Mouse (Mus musculus): Measurements from ENCODE around the gene Tulp4. TPM values are rescaled to one million over a fixed set of nuclear protein-coding genes. Genes with fewer than 3 reads are reported as not detected.
"Not testable (repeated sequence)": the region's sequence is repeated elsewhere in the genome, so short reads cannot be mapped to it uniquely, and the experiment has no call there.

Gene Tulp4
- total RNA-seq, 2 experiments from 2014 or later, result 105 to 115 TPM

DNA sequence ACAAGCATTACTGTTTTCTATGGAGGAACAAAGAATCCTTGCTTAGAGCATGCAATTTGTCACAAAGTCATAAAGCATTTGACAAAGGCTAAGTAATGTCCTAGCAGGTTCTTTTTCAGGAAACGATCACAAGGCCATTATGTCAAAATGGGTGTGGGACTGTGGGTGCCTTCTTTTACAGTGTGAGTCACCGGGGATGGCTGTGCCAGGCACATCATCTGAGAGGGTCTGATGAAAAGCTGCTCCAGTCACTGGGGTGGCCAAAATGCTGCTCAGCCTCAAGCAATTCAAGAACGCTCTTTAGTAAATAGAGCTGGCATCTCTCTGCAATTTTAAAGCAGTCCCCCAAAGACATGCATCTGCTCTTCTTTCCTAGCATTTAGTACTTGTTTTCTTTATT, 74.2 kb downstream of the Tulp4 start:
- intact Hi-C loops (cut with DNase I), result no loop called here
- no peak for DNase-seq

DNA sequence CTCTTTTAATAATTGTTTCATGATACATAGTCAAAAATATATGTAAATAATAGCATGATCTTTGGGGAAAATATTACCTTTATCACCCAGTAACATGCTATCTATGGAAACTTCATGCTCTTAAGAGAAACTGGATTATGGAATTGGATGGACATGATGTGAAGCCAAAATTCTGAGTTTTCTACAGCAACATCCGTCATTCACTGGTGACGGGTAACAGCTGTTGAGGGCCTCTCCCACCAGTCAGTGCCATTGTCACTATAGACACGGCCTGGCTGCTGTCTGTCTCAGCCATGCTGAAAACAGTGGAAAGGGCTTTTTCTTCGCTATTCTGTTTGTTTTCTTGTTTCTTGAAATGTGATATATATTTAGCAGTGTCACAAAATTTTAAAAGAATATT, 76.5 kb downstream of the Tulp4 start:
- no peak for DNase-seq
- intact Hi-C loops (cut with DNase I), result no loop called here

DNA sequence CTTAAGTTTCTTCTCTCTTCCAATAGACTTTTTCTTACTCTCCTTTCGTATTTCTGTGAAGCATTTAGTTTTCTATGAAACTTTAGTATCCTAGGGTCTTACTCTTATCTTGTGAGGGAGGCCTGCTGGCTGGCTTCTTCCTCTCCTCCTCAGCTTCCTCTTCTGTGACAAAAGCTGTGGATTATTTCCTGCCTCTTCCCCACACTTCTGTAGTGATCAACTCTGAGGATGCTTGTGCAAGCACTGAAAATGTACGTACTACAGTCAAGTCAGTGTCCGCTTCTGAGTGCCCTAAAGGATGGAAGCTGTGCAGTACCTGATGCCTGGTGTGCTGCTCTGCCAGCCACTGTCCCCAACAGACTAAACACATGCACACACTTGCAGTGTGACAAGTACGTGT, 80.4 kb downstream of the Tulp4 start:
- no peak for DNase-seq
- intact Hi-C loops (cut with DNase I), result no loop called here

DNA sequence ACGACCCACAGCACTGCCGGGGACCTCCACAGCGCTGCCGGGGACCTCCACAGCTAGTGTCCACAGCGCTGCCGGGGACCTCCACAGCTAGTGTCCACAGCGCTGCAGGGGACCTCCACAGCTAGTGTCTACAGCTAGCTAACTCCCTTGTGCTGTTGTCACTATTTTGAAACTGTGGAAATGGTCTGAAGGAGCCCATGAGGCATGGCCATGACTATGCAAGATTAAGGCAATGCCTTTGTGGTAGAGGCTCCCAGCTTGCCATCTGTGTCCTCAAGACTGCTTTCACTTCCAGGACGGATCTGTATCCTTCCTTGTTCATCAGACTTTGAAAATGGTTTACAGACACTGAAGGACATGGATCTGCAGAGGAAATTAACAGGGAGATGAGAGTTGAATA, 80.9 kb downstream of the Tulp4 start:
- intact Hi-C loops (cut with DNase I), result no loop called here
- no peak for DNase-seq

DNA sequence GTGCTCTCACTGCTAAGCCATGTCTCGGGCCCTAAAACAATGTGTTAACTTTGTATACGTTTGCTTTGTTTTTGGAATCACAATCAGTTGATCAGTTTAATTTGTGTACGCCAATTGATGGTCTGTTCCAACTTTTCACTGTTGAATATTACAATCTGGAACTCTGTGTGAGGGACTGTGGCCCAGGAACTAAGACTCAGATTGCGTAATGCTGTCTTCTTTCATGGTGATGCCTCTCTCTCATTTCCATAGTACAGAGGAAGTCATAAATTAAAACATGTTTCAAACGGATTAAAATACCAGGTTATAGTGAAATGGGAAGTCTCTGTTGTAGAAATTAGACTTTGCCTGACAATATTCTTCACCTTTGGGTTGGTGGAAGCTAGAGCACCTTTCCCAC, 83.0 kb downstream of the Tulp4 start:
- no peak for DNase-seq
- intact Hi-C loops (cut with DNase I), result no loop called here

DNA sequence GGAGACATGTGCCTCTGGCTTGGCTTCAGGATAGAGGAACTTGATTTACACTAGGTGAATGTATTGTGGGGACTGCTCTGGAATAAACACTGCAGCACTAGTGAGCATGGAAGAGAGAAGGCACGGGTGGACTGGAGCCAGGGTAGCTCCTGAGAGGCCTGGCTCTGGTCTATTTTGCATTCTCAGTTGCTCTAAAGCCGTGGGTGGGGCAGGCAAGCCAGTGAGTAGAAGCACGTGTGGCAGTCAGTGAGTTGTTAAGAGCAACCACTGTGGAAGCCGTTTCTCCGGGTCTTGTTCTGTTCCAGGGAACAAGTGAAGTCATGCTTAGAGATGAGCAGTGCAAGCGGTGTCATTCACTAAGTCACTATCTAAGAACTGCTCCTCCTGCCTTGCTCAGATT, 86.0 kb downstream of the Tulp4 start:
- intact Hi-C loops (cut with DNase I), result loop anchor here (5.0 kb wide), 1 partner anchor 85 kb away; the partner anchor contains the start of gene Tulp4
- no peak for DNase-seq

DNA sequence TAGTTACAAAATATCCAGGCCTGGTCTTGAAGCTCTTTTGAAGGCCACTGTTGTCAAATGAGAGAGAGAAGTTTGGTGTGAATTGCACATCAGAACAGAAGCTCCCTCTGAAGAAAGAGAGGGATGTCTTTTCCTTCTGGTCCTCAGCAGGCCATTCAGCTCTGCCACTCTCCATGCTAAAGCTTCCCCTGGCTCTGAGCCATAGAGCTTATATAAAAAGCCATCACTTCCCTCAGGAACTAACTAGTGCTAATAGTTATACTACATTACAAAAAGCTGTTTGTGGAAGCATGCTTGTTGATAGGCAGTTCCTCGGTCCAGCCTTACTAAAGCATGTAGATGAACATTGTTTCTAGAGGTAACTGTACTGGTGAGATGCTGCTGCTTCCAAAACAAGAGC, 89.2 kb downstream of the Tulp4 start:
- DNase-seq, result no peak
- intact Hi-C loops (cut with DNase I), result no loop called here

DNA sequence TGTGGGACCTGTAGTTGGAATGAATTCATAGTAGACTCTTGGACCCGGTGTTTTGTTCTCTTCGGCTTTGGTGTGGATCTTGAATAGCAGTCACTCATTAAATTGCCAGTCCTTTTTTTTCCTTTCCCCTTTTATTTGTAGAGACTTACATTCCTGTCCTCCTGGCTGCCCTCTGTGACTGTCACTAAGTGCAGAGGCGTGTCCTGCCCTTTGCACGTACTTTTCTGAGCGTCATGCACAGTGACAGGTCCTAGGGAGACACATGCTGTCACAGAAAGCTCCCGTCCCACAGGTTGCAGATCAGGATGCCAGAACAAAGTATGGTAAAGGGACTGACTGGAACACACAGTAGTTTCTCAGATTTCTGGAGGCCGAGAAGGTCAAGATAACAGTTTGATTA, 91.3 kb downstream of the Tulp4 start:
- intact Hi-C loops (cut with DNase I), result no loop called here
- DNase-seq, result no peak

DNA sequence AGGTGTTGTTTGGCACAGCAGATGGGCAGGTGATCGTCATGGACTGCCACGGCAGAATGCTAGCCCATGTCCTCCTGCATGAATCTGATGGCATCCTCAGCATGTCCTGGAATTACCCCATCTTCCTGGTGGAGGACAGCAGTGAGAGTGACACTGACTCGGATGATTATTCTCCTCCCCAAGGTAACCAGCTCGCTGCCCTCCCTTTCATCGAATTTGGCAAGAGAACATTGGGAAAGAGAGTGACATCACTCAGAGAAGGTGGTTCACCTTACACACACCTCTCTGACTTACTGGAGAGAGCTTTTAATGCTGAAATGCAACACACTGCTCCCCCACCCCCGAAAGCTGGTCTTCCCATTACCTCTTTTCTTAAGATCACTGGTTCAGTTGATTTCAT, 92.4 kb downstream of the Tulp4 start:
- intact Hi-C loops (cut with DNase I), result no loop called here
- no peak for DNase-seq

DNA sequence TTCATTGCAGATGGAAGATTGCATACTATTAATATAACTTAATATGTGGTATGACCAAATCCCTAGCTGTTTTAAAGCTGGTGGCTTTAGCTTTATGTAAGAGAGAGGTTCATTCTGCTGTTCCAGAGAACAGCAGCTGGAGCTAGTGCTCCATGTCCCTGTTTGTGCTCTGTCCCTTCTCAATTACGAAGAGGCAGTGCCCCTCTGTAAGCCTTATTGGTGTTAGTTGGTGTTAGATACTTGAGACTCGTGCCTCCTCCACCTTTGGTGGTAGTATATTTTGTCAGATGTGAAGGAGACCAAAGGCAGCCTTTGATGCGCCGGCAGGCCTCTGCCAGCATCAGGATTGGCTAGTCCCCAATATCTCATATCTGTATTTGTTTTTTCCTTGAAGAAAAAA, 92.9 kb downstream of the Tulp4 start:
- intact Hi-C loops (cut with DNase I), result no loop called here
- DNase-seq, result no peak

DNA sequence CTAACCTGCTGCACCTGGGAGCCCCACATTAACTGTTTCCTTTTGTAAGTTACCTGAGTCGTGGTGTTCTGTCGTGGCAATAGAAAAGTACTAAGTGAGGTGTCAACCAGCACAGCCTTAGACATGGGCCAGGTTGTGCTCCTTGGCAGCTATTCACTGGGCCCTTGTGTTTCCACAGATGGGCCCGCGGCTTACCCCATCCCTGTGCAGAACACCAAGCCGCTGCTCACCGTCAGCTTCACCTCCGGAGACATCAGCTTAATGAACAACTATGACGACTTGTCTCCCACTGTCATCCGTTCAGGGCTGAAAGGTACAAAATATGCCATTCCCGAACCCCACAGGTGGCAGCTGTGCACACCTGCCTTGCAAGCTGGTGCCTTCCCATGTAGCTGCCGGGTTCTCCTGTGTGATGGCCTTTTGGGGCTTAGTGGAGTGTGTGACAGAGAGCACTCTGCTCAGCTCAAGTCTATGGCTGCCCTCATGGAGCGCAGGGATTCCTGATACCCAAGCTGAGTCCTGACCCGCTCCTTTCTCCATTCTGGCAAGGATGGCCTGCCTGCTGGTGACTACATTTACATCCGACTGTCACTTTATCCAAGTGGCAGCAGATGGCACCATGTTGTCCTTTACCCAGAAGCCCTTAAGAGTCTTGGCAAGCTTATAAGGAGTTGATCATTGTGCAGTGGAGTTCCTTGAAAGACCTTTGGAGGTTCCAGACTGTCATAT, 95.4 kb downstream of the Tulp4 start:
- intact Hi-C loops (cut with DNase I), result no loop called here

DNA sequence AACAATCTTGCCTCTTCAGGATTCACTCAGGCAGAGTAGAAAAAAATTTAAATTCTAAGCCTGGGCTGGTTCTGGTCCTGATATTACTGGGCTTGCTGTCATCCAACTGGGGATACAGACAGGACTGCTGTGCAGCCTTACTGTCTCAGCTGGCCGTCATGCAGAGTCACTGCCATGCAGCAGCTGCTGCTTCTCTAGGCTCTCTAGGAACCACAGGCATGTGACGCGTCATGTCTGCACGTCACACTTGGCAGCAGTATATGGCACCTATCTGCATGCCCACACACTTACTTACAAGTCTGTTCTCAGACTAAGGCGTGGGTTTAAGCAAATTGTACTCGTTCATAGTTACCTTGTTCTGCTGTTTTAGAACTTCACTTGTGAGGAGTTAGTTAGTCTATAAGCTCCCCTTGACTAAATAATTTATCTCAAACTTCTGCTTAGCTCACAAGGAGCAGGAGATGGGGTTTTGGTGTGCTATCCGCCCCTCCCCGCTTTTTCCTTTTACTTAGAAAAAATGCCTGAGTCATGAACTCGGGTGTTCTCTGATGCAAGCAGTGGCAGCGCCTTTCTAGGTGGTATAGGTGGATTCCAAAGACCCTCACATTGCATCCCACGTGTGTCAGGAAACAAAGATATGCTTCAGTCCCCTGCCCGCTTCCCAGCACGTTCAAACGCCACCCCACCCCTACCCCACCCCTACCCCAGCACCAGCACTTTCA, 96.3 kb downstream of the Tulp4 start:
- intact Hi-C loops (cut with DNase I), result no loop called here
- no peak for DNase-seq

More for the DNA sequence above, 95.4 kb downstream of the Tulp4 start:
- no peak for DNase-seq

DNA sequence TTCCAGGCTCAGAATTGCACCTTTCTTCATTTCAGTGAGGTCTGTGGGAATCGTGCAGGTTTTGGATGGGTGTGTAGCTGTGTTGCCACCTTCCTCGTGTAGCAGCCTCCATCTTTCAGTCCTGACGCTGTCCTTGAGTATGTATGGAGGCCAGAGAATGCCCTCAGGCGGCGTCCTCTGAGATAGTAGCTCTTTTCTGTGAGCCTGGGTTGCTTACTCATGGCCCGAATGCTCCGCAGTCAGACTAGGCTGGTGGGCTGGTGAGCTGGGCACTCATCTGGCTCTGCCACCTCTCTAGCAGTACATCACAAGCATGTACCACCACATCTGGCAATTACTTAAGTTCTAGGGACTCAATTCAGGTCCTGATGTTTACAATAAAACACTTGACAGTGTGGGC, 96.9 kb downstream of the Tulp4 start:
- intact Hi-C loops (cut with DNase I), result no loop called here
- DNase-seq, result no peak

DNA sequence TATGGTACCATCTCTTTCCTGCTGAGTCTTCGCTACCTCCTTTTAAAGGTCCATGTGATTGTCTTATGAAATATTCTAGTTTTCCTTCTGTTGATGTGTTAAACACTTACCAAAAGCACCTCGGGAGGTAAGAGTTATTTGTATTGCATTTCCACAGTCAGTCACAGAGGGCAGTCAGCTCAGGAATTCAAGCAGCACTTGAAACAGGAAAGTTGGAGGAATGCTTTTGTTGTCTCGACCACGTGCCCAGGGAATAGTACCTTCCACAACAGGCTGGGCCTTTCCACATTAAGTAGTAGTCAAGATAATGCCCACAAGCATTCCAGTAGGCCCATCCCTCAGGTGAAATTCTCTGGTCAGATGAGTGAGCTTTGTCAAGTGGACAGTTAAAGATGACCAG, 97.6 kb downstream of the Tulp4 start:
- intact Hi-C loops (cut with DNase I), result no loop called here

DNA sequence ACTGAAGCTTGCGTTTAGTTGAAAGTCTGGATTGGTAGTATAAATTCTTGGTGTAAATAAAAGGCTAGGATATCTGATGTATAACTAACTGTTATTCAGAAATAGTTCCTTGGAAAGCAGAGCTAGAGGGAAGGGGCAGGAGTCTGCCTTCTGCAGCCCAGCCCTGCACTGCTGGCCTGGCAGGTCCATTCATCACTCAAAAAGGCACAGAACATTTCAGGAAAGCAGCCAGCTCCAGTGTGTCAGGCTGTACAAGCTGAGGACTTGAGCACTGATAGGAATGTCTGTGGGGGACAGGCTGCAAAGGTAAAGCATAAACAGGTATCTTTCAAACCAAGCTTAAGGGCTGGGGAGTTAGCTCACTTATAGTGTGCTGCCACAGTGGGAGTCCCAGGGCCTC, 105.5 kb downstream of the Tulp4 start:
- DNase-seq, result peak in 1 of 2 experiments; percentile 14
- intact Hi-C loops (cut with DNase I), result no loop called here

More for the DNA sequence above, 97.6 kb downstream of the Tulp4 start:
- DNase-seq, result no peak

DNA sequence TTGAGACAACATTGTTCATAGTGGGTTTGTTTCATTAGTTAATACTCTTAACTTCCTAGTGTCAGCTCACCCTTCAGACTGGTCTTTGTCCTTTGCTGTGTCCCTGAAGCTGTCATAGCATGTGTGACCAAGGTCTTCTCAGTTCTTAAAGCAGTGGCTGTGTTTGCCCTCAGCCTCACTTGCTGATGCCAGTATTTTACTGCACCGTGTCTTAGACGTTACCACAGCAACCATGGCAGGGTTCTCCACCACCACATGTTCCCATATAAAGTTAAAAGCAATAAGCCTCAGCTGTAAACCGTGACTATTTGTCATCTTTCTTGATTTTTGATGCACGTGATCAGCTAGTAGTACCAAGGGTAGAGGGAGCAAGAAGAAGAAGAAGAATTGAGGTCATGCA, 109.4 kb downstream of the Tulp4 start:
- intact Hi-C loops (cut with DNase I), result loop anchor here (1.0 kb wide), 1 partner anchor 42 kb away; no protein-coding TSS in a partner anchor
- DNase-seq, result no peak

DNA sequence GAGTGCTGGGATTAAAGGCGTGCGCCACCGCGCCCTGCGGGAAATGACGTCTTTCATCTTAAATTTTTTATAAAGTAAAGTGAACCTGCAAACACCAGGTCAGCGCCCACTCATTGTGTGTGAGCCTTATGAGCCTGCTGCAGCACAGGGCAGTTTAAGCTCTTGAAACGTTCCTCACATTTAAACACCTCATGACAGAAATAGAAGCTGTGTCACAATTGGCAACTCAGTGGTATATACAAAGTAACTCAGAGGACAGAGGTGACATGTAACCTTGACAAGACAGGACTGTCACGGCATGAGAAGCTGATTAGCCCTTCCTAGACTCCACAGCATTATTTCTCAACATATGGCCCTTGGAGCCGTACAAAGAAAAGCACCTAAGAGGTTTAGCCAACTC, 110.3 kb downstream of the Tulp4 start:
- intact Hi-C loops (cut with DNase I), result loop anchor here (1.0 kb wide), 1 partner anchor 43 kb away; no protein-coding TSS in a partner anchor
- DNase-seq, result peak in 1 of 2 experiments; percentile 12

DNA sequence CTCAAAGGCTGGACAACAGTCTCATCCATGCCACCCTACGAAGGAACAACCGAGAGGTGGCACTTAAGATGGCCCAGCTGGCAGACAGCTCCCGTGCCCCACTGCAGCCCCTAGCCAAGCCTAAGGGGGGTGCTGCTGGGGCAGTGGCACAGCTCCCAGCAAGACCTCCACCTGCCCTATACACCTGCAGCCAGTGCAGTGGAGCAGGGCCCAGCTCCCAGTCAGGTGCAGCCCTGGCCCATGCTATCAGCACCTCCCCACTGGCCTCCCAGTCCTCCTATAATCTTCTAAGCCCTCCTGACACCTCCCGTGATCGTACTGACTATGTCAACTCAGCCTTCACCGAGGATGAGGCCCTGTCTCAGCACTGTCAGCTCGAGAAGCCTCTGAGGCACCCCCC, 126.4 kb downstream of the Tulp4 start:
- intact Hi-C loops (cut with DNase I), result not testable (repeated sequence)

DNA sequence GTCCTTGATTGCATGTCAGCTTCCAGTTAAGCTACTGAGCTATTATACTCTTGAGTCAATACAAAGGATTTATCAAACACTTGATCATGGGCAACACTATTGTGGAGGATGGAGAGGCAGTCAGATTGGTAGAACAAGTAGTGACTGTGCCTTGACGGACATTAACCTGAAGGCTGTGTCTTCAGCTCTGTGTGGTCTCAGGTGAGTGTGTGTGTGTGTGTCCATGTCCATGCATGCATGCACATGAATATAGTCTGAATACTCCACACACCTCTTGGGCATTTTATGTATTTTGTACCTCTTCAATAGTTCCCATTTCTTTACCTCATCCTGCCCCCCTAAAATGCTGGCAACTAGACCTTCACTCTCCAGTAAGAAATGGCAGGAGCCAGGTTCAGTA, 145.1 kb downstream of the Tulp4 start:
- intact Hi-C loops (cut with DNase I); DNase-seq: not testable (repeated sequence)

More for the DNA sequence above, 126.4 kb downstream of the Tulp4 start:
- DNase-seq, result not testable (repeated sequence)

DNA sequence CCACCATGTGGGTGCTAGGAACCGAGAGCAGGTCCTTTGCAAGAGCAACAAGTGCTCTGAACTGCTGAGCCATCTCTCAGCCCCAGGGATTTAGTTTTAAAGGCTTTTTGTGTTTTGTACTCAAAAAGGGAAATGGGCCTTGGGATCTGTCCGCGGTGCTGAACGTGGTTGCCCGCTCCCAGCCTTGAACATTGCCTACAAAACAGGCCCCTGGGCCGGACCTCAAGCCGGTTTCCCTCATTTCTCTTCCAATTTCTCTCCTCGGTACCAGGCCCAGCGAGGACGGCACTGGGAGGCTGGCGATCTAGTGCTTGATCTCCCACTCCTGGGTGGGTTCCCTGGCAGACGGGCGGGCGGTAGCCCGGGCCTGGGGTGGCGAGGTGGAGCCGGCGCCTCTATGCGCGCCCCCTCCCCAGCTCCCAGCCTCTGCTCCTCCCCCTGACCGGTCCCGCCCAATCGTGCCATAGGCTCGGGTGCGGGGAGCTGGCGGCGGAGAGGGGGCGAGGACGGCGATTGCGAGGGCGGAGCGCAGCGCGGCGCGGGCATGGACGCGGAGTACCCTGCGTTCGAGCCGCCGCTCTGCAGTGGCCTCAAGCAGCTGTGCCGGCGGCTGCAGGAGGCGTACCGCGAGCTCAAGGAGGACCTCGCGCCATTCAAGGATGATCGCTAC, 150.3 kb downstream of the Tulp4 start, which contains the start of gene Tmem181a:
TSS of gene Tmem181a (plus strand) at position 461 of the 670 bp plus-strand sequence.
- intact Hi-C loops (cut with DNase I), result not testable (repeated sequence)

DNA sequence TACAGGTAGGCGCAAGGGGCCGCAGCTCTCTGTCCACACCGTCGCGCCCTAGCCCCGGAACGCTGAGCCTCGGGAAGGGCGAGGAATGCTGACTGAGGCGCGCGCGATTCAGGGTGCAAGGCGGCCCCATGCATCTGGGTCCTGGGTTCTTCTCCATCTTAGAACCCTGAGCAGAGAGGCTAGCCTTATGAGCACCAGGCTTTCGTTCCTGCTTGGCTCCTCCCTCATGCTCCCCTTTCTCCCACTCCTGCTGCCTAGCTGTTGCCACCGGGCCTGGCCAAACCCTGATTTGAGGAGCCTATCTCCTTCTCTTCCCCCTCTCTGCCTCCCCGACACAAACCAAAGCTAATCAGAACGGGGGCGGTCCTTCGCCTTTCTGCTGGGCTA, 150.8 kb downstream of the Tulp4 start:
- DNase-seq; intact Hi-C loops (cut with DNase I): not testable (repeated sequence)

More for the DNA sequence above, 150.3 kb downstream of the Tulp4 start, which contains the start of gene Tmem181a:
- not testable (repeated sequence) for DNase-seq

Data from heart, postnatal 36 days (tissue).